Mouse (Mus musculus): ENCODE measurements around the gene Immp2l. TPM values are rescaled to one million over a fixed set of nuclear protein-coding genes. Genes with fewer than 3 reads are reported as not detected.

Gene Immp2l
- polyA plus RNA-seq, 1 experiment from 2014 or later: 4.3 TPM

DNA sequence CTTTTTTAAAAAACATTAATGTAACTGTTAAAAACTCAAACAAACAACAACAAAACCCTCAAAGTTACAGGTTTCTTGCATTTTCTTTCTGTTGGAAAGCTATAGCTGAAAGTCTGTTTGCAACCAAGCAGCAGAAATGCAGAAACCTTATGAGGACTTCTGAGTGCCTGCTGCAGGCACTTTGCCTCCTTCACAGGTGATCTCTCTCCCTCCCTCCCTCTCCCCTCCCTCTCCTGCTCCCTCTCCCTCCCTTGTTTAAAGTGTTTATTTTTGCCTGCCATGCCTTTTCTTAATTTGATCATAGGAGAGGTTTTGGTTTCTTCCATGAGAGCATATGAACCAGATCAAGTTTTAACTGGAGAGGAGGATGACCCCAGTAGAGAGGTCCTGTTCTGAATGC, 392.7 kb downstream of the Immp2l start:
- H3K4me1 ChIP-seq: no peaks in the 10 kb centered on the region; the same call in 1 of the 2 replicates
- H3K4me2 ChIP-seq (replicated peaks): no peak overlapping the region
- H3K9me3 ChIP-seq: no peaks in the 10 kb centered on the region
- no peak overlapping the region for H3K4me3 ChIP-seq
- H3K27ac ChIP-seq (replicated peaks): no peak overlapping the region
- ATAC-seq (replicated peaks): no peak
- H3K27me3 ChIP-seq: no peaks in the 10 kb centered on the region
- no peaks in the 10 kb centered on the region for H3K36me3 ChIP-seq
- no peak overlapping the region for H3K9ac ChIP-seq (replicated peaks)

GRCm38 (mm10) chr12:41417099-41417498, 393.2 kb downstream of the Immp2l start:
- no peak for ATAC-seq (replicated peaks)

GRCm38 (mm10) chr12:41417961-41418360, 394.1 kb downstream of the Immp2l start:
- no peaks in the 10 kb centered on the region for H3K9me3 ChIP-seq
- H3K36me3 ChIP-seq: no peaks in the 10 kb centered on the region
- H3K4me1 ChIP-seq: no peaks in the 10 kb centered on the region; the same call in 1 of the 2 replicates
- 46% methylated on average over 4 of the region's 4 CpGs for WGBS
- no peak overlapping the region for H3K9ac ChIP-seq (replicated peaks)
- H3K4me3 ChIP-seq: no peak overlapping the region
- no peak for ATAC-seq (replicated peaks)
- H3K27me3 ChIP-seq: no peaks in the 10 kb centered on the region
- H3K27ac ChIP-seq (replicated peaks): no peak overlapping the region
- no peak overlapping the region for H3K4me2 ChIP-seq (replicated peaks)

More at GRCm38 (mm10) chr12:41417099-41417498, 393.2 kb downstream of the Immp2l start:
- no peaks in the 10 kb centered on the region; the same call in 1 of the 2 replicates for H3K4me1 ChIP-seq
- H3K4me3 ChIP-seq: no peak overlapping the region
- H3K27me3 ChIP-seq: no peaks in the 10 kb centered on the region
- no peak overlapping the region for H3K27ac ChIP-seq (replicated peaks)
- no peaks in the 10 kb centered on the region for H3K9me3 ChIP-seq
- H3K9ac ChIP-seq (replicated peaks): no peak overlapping the region
- H3K36me3 ChIP-seq: no peaks in the 10 kb centered on the region
- H3K4me2 ChIP-seq (replicated peaks): no peak overlapping the region
- WGBS: 67% methylated on average over 3 of the region's 3 CpGs

GRCm38 (mm10) chr12:41425101-41425679, 401.3 kb downstream of the Immp2l start:
- no peaks in the 10 kb centered on the region for H3K27me3 ChIP-seq
- H3K4me1 ChIP-seq: 0 out of 2 replicates have a peak, but pooled peaks cover 6% of the 10 kb centered on the region
- H3K9ac ChIP-seq (replicated peaks): no peak overlapping the region
- H3K36me3 ChIP-seq: no peaks in the 10 kb centered on the region
- ATAC-seq (replicated peaks): no peak
- 23% methylated on average over 9 of the region's 9 CpGs for WGBS
- no peak overlapping the region for H3K4me2 ChIP-seq (replicated peaks)
- no peaks in the 10 kb centered on the region for H3K9me3 ChIP-seq
- H3K27ac ChIP-seq (replicated peaks): no peak overlapping the region
- no peak overlapping the region for H3K4me3 ChIP-seq

DNA sequence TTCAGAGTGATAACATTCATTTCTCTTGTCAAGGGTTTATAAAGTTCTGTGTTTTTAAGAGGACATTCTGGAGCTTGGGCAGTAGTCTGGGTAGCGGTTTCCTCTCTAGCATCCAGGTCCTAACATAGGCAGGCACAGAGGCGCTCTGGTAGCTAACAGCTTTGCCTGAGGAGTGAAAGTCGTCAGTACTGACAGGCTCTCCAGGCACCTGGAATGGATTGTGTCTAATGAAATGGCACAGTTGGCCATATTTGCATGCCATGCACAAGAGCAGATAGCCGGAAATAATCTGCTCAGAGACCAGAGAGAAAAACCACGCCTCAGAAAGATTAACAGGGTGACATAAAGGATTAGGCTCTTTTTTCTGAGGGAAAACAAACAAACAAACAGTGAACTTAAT, 403.6 kb downstream of the Immp2l start:
- H3K9ac ChIP-seq (replicated peaks): no peak overlapping the region
- no peak overlapping the region for H3K4me3 ChIP-seq
- no peak overlapping the region for H3K4me2 ChIP-seq (replicated peaks)
- no peaks in the 10 kb centered on the region for H3K36me3 ChIP-seq
- H3K27ac ChIP-seq (replicated peaks): no peak overlapping the region
- WGBS: 20% methylated on average over 5 of the region's 5 CpGs
- H3K9me3 ChIP-seq: no peaks in the 10 kb centered on the region
- H3K27me3 ChIP-seq: no peaks in the 10 kb centered on the region
- ATAC-seq (replicated peaks): 0 out of 2 replicates have a peak, but pooled peaks have one; percentile 43
- H3K4me1 ChIP-seq: 0 out of 2 replicates have a peak, but pooled peaks cover 6% of the 10 kb centered on the region

DNA sequence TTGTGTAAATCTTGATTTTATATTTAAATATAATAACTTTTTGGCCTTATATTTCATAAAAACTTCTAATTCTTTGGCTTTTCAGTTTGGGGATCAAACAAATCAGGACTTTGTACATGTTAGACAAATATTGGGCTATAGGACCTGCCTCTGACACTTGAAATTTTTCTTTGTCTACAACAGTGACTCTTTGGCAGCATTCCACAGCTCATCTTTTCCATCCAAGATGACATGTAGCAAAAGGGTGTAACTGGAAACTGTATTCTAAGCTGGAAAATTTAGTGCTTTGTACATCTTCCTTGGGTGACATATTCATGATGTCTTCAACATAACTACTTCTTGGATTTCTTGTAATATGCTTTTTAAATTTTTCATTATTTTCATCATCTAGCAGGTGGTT, 404.9 kb downstream of the Immp2l start:
- no peaks in the 10 kb centered on the region for H3K36me3 ChIP-seq

DNA sequence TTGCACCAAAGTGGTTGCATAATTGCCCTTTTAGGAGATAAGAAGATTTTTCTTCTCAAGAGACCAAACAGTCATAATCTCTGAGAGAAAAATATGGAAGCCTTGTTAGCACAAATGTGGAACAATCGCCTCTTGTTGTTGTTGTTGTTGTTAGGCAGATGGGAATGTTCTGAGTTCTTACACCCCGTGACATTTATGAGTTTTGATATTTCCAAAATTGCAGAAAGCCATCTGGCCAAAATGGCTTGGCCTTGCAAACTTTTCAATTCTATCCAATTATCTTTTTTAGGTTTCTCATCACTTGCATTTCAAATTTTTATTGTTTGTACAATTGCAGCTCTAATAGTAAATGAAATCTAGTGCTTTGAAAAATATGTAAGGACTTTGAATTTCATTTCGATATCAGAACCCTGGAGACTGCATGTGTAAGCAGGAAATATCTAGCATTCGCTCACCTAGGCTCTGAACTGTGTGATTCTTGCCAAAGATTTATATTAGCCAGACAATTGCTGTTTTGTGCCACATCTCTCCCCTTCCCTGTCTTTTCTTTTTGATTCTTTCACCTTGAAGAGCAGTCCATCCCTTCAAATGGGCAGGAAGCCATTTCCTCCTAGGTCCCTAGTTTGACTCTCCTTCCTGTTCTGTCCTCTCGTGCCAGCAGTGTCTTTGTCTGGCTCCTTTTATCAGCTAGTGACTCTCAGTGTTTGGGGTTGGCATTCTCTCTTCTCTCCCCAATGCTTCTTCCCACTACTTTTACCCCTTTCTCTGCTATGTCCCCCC, 412.5 kb downstream of the Immp2l start:
- Histone ChIP-seq H3K4me2 (replicated peaks) (no peak overlapping the region), H3K27me3 (no peaks in the 10 kb centered on the region), H3K9ac (replicated peaks) (no peak overlapping the region), H3K36me3 (no peaks in the 10 kb centered on the region), H3K4me1 (no peaks in the 10 kb centered on the region), H3K27ac (replicated peaks) (no peak overlapping the region), H3K4me3 (no peak overlapping the region), H3K9me3 (no peaks in the 10 kb centered on the region)
- ATAC-seq (replicated peaks): no peak
- WGBS: 71% methylated on average over 5 of the region's 5 CpGs

More for the DNA sequence above, 404.9 kb downstream of the Immp2l start:
- no peaks in the 10 kb centered on the region for H3K9me3 ChIP-seq
- no peak overlapping the region for H3K9ac ChIP-seq (replicated peaks)
- no peak overlapping the region for H3K27ac ChIP-seq (replicated peaks)
- no peak overlapping the region for H3K4me2 ChIP-seq (replicated peaks)
- H3K27me3 ChIP-seq: no peaks in the 10 kb centered on the region
- H3K4me3 ChIP-seq: no peak overlapping the region
- ATAC-seq (replicated peaks): no peak
- H3K4me1 ChIP-seq: 0 out of 2 replicates have a peak, but pooled peaks cover 6% of the 10 kb centered on the region

DNA sequence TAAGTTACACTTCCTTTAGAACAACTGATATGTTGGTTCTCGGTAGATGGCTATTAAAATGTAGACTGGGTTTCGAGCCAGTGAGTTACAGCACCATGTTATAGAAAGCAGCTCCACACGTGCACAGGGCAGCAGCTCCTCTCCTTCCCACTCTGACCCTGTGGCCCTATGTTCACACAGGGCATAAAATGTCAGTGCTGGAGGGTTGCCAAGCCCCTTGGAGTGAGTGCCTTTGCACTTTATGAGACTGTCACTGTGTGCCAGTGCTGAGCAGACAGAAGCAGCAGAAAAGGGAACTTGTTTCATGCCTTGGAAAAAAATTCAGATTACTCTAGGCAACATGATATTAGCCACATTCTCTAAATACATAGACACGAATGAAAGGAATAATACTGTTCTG, 414.6 kb downstream of the Immp2l start:
- no peaks in the 10 kb centered on the region for H3K36me3 ChIP-seq
- H3K27ac ChIP-seq (replicated peaks): no peak overlapping the region
- no peak overlapping the region for H3K4me3 ChIP-seq
- H3K9ac ChIP-seq (replicated peaks): no peak overlapping the region
- 0 out of 2 replicates have a peak, but pooled peaks have one; percentile 43 for ATAC-seq (replicated peaks)
- 49% methylated on average over 4 of the region's 4 CpGs for WGBS
- no peaks in the 10 kb centered on the region for H3K9me3 ChIP-seq
- H3K4me2 ChIP-seq (replicated peaks): no peak overlapping the region
- H3K27me3 ChIP-seq: no peaks in the 10 kb centered on the region
- H3K4me1 ChIP-seq: no peaks in the 10 kb centered on the region

- Histone ChIP-seq H3K4me1 (peaks cover 23% of the 10 kb centered on the region), H3K27me3 (no peaks in the 10 kb centered on the region), H3K4me2 (replicated peaks) (no peak overlapping the region), H3K9me3 (no peaks in the 10 kb centered on the region), H3K36me3 (no peaks in the 10 kb centered on the region), H3K9ac (replicated peaks) (no peak overlapping the region), H3K27ac (replicated peaks) (no peak overlapping the region), H3K4me3 (no peak overlapping the region)
- 57% methylated on average over 3 of the region's 3 CpGs for WGBS
- ATAC-seq (replicated peaks): peak; percentile 26; the same call in 1 of the 2 replicates
Observed at GRCm38 (mm10) chr12:41468374-41468991, 444.6 kb downstream of the Immp2l start.

- no peaks in the 10 kb centered on the region for H3K9me3 ChIP-seq
- no peak overlapping the region for H3K27ac ChIP-seq (replicated peaks)
- no peak overlapping the region for H3K9ac ChIP-seq (replicated peaks)
- no peak overlapping the region for H3K4me2 ChIP-seq (replicated peaks)
- H3K4me1 ChIP-seq: peaks cover 23% of the 10 kb centered on the region
- no peaks in the 10 kb centered on the region for H3K36me3 ChIP-seq
- WGBS: 17% methylated on average over 6 of the region's 6 CpGs
- H3K27me3 ChIP-seq: no peaks in the 10 kb centered on the region
- peak; percentile 66 for ATAC-seq (replicated peaks)
- no peak overlapping the region for H3K4me3 ChIP-seq
Observed at GRCm38 (mm10) chr12:41469096-41469801, 445.4 kb downstream of the Immp2l start.

GRCm38 (mm10) chr12:41481486-41481885, 457.6 kb downstream of the Immp2l start:
- no peaks in the 10 kb centered on the region for H3K9me3 ChIP-seq
- 53% methylated on average over 2 of the region's 2 CpGs for WGBS
- H3K36me3 ChIP-seq: no peaks in the 10 kb centered on the region
- no peak for ATAC-seq (replicated peaks)
- H3K4me3 ChIP-seq: no peak overlapping the region
- no peak overlapping the region for H3K27ac ChIP-seq (replicated peaks)
- no peaks in the 10 kb centered on the region for H3K27me3 ChIP-seq
- H3K9ac ChIP-seq (replicated peaks): no peak overlapping the region
- H3K4me2 ChIP-seq (replicated peaks): no peak overlapping the region
- peaks cover 16% of the 10 kb centered on the region; the same call in 1 of the 2 replicates for H3K4me1 ChIP-seq

Measured in forebrain, embryonic 15.5 days (tissue).